Mouse (Mus musculus): ENCODE measurements around the gene Fscn3.

- TF ChIP-seq CTCF (conservative IDR thresholded peaks at IDR 0.05; ENCODE audit: insufficient read depth, insufficient read length, low read depth, low read length) (no peak), POLR2A (IDR thresholded peaks at IDR 0.05; ENCODE audit: low read depth, low read length) (no peak)
These were observed 29.8 kb upstream of the Fscn3 start, which contains the start of gene Zfp800 for GRCm38 (mm10) chr6:28397681-28398203.
